Mouse (Mus musculus) megakaryocyte progenitor cell, adult 5-6 weeks (primary cell): ENCODE results near the gene Tor1aip1. TPM values are rescaled to one million over a fixed set of nuclear protein-coding genes. Genes with fewer than 3 reads are reported as not detected.
"Not testable (repeated sequence)": the region's sequence is repeated elsewhere in the genome, so short reads cannot be mapped to it uniquely, and the experiment has no call there.

ENCODE experiments used
- ATAC-seq: replicated peaks from 2 replicates; pipeline ENCODE4 v1.8.0; 2016; ENCODE audit warnings: mild to moderate bottlenecking, moderate TSS enrichment, inconsistent platforms; ENCODE audit not compliant: poor library complexity
- total RNA-seq, 2 experiments: library from RNA; stranded (forward) in 1 of 2; stranded (reverse) in 1 of 2; fragments of 157-497, 149-512 nt in 1 of 2; fragments of 200-1000 nt in 1 of 2; gene quantifications; 2 replicates each; pipeline versions ENCODE4 v1.2.3 to v1.2.4; 2015 to 2017

Gene Tor1aip1
- total RNA-seq (2015), result 76.6 and 80.7 TPM in 2 replicates
- 31.5 and 40.1 TPM in 2 replicates for total RNA-seq (2017)

GRCm38 (mm10) chr1:156035930-156036737 lies at the start of gene Tor1aip1:
Tor1aip1 (minus strand) TSS chr1:156036480.
- peak; percentile 70 for ATAC-seq

- peak; percentile 88 for ATAC-seq
Measured at GRCm38 (mm10) chr1:156085770-156086169, 49.5 kb upstream of the Tor1aip1 start.

- no peak for ATAC-seq
Measured at GRCm38 (mm10) chr1:156084603-156085002, 48.3 kb upstream of the Tor1aip1 start.

GRCm38 (mm10) chr1:156077655-156078054 lies 41.4 kb upstream of the Tor1aip1 start:
- ATAC-seq, result no peak

GRCm38 (mm10) chr1:156076474-156076873 lies 40.2 kb upstream of the Tor1aip1 start:
- ATAC-seq, result peak; percentile 96

GRCm38 (mm10) chr1:156074575-156074974 lies 38.3 kb upstream of the Tor1aip1 start:
- no peak for ATAC-seq

GRCm38 (mm10) chr1:156073169-156073821 lies 37.0 kb upstream of the Tor1aip1 start:
- ATAC-seq, result no peak

- ATAC-seq, result no peak
Measured at GRCm38 (mm10) chr1:156070106-156070505, 33.8 kb upstream of the Tor1aip1 start.

GRCm38 (mm10) chr1:156066133-156066532 lies 29.9 kb upstream of the Tor1aip1 start:
- peak; percentile 84 for ATAC-seq

GRCm38 (mm10) chr1:156062193-156062592 lies 25.9 kb upstream of the Tor1aip1 start:
- no peak for ATAC-seq

- ATAC-seq, result peak; percentile 80
Measured at GRCm38 (mm10) chr1:156058207-156058606, 21.9 kb upstream of the Tor1aip1 start.

- no peak for ATAC-seq
Measured at GRCm38 (mm10) chr1:156046688-156047087, 10.4 kb upstream of the Tor1aip1 start.

GRCm38 (mm10) chr1:156044211-156044611 lies 7.9 kb upstream of the Tor1aip1 start:
- no peak for ATAC-seq

- ATAC-seq, result peak; percentile 74
Measured at GRCm38 (mm10) chr1:156043027-156043426, 6.7 kb upstream of the Tor1aip1 start.

- ATAC-seq, result no peak
Measured at GRCm38 (mm10) chr1:156042481-156042880, 6.2 kb upstream of the Tor1aip1 start.

GRCm38 (mm10) chr1:156041451-156042241 lies 5.4 kb upstream of the Tor1aip1 start:
- no peak for ATAC-seq

GRCm38 (mm10) chr1:156040731-156041401 lies 4.6 kb upstream of the Tor1aip1 start:
- ATAC-seq, result peak; percentile 59

GRCm38 (mm10) chr1:156039989-156040388 lies 3.7 kb upstream of the Tor1aip1 start:
- ATAC-seq, result not testable (repeated sequence)

- ATAC-seq, result peak; percentile 7
Measured at GRCm38 (mm10) chr1:156037144-156037583, 884 bp upstream of the Tor1aip1 start.

GRCm38 (mm10) chr1:156035269-156035929 lies 881 bp downstream of the Tor1aip1 start, which contains the start of gene Tor1aip2:
Tor1aip2 (plus strand) TSS chr1:156035403.
- ATAC-seq, result peak; percentile 38
